Mouse (Mus musculus): ENCODE data around the gene Cd276. TPM values are rescaled to one million over a fixed set of nuclear protein-coding genes. Genes with fewer than 3 reads are reported as not detected.

The Cd276 gene
- total and polyA plus RNA-seq, 2 experiments = 1.3 to 4.5 TPM

GRCm38 (mm10) chr9:58489133-58489864, 65.9 kb downstream of the Cd276 start:
- Histone ChIP-seq H3K4me1 (ENCODE audit: control insufficient read depth, insufficient read depth, low read length) (no peaks in the 10 kb centered on the region; the same call in 1 of the 2 replicates), H3K27ac (replicated peaks; ENCODE audit: insufficient read depth, low read depth, low read length) (no peak overlapping the region), H3K4me3 (ENCODE audit: insufficient read depth, low read depth, low read length) (no peak overlapping the region), H3K9ac (ENCODE audit: low read depth, low read length) (no peak overlapping the region), H3K27me3 (ENCODE audit: control insufficient read depth, insufficient read depth, low read length) (peaks cover 19% of the 10 kb centered on the region), H3K79me2 (ENCODE audit: control insufficient read depth, insufficient read depth, low read length) (no peaks in the 10 kb centered on the region), H3K36me3 (ENCODE audit: control insufficient read depth, insufficient read depth, low read length) (no peaks in the 10 kb centered on the region)
- TF ChIP-seq CTCF (IDR thresholded peaks at IDR 0.05; ENCODE audit: low read depth, low read length) (no peak), POLR2A (IDR thresholded peaks at IDR 0.05; ENCODE audit: extremely low read depth, insufficient read depth, low read length) (no peak)
- no peak for DNase-seq (ENCODE audit: extremely low read depth, low read depth, low spot score)
- 12% methylated on average over 13 of the region's 13 CpGs for WGBS

DNA sequence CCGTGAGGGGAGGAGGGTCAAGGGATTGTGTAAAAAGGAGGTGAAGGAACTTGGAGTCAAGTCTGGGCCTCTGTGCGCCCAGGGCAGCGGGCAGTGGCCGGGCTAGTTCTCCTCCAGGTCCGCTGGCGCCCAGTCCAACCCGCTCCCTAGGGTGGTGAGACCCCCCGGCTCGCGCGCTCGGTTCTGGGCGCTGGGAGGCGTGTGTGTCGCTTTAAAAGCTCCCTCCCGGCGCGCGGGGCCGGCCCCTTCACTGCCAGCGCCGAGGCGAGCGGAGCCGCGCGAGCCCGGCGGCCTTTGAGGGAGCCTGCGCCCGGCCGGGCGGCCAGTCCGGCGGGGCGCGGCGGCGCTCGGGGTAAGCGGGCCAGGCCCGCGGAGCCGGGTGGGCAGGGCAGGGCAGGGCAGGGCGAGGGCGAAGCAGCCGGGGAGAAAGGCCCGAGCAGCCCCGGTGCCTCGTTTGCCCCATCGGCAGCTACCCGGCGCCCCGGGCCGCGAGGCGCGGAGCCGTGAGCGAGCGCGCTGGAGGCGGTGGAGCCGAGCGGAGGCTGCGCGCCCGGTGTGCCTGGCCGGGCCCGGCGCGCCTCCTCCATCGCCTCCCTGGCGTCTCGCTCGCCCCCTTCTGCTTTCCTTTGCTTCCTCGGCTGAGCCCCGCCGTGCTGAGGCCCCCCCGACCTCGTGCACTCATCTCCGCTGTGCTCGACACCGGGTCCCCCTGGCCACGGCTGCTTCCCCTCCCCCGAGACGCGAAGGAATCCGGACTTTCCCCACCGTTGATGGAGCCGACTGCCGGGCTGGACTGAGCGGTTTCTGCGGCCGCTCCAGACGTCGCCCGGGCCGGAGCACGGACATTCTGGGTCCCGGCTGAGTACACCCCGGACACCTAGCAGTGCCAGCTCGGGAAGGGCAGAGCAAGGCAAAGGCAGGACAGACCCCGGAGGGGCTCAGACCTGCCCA, 67.1 kb downstream of the Cd276 start, which contains the start of gene Insyn1:
Gene Insyn1 (plus strand): TSS at position 753 of the 951 bp plus-strand sequence.
- Histone ChIP-seq H3K4me3 (ENCODE audit: insufficient read depth, low read depth, low read length) (peak within 1 kb of the TSS; percentile 22; the same call in 1 of the 2 replicates), H3K4me1 (ENCODE audit: control insufficient read depth, insufficient read depth, low read length) (no peaks in the 10 kb centered on the region; the same call in 1 of the 2 replicates), H3K27ac (replicated peaks; ENCODE audit: insufficient read depth, low read depth, low read length) (no peak within 1 kb of the TSS), H3K36me3 (ENCODE audit: control insufficient read depth, insufficient read depth, low read length) (no peaks in the 10 kb centered on the region), H3K79me2 (ENCODE audit: control insufficient read depth, insufficient read depth, low read length) (no peaks in the 10 kb centered on the region), H3K9ac (ENCODE audit: low read depth, low read length) (no peak within 1 kb of the TSS; the same call in 1 of the 2 replicates), H3K27me3 (ENCODE audit: control insufficient read depth, insufficient read depth, low read length) (peaks cover 19% of the 10 kb centered on the region)
- WGBS = under 1% methylated on average over 75 of the region's 104 CpGs
- TF ChIP-seq POLR2A (IDR thresholded peaks at IDR 0.05; ENCODE audit: extremely low read depth, insufficient read depth, low read length) = no peak
- TF ChIP-seq CTCF (IDR thresholded peaks at IDR 0.05; ENCODE audit: low read depth, low read length) = no peak
- no peak for DNase-seq (ENCODE audit: extremely low read depth, low read depth, low spot score)

DNA sequence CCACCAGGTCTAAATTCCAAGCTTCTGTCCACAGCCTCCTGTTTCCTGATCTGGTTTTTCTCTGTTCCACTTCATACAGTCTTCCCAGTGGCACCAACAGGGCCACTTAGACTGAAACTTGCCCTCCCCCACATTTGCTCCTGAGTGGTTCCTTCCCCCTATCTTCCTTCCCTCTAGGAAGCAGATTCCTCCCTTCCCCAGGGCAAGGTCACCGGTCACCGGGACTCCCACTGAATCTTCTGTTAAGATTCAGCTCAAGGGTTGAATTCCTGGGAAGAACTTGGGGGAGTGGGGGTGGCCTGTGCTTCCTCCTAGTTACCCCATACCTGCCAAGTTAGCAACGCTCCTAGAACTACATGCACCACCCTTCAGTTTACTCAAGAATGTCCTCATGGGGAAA, 68.2 kb downstream of the Cd276 start:
- TF ChIP-seq POLR2A (IDR thresholded peaks at IDR 0.05; ENCODE audit: extremely low read depth, insufficient read depth, low read length) = no peak
- Histone ChIP-seq H3K9ac (ENCODE audit: low read depth, low read length) (no peak overlapping the region), H3K4me3 (ENCODE audit: insufficient read depth, low read depth, low read length) (no peak overlapping the region), H3K27ac (replicated peaks; ENCODE audit: insufficient read depth, low read depth, low read length) (no peak overlapping the region), H3K36me3 (ENCODE audit: control insufficient read depth, insufficient read depth, low read length) (no peaks in the 10 kb centered on the region), H3K4me1 (ENCODE audit: control insufficient read depth, insufficient read depth, low read length) (no peaks in the 10 kb centered on the region; the same call in 1 of the 2 replicates), H3K27me3 (ENCODE audit: control insufficient read depth, insufficient read depth, low read length) (peaks cover 19% of the 10 kb centered on the region), H3K79me2 (ENCODE audit: control insufficient read depth, insufficient read depth, low read length) (no peaks in the 10 kb centered on the region)
- WGBS = 29% methylated on average over 3 of the region's 3 CpGs
- DNase-seq (ENCODE audit: extremely low read depth, low read depth, low spot score) = no peak

Other genes starting within 250 kb of the Cd276 start
- 0.74 and 1.0 TPM in 2 replicates for gene Loxl1, start 242.3 kb downstream of the Cd276 start, total RNA-seq (2014; rRNA removed)
- gene Loxl1, start 242.3 kb downstream of the Cd276 start, polyA plus RNA-seq (2012; rRNA removed) = 2.2 TPM in 2 replicates
- not detected in 2 replicates for gene Tbc1d21, start 185.0 kb downstream of the Cd276 start, total RNA-seq (2014; rRNA removed)
- gene Tbc1d21, start 185.0 kb downstream of the Cd276 start, polyA plus RNA-seq (2012; rRNA removed) = not detected in 2 replicates
- gene Insyn1, start 66.8 kb downstream of the Cd276 start, total RNA-seq (2014; rRNA removed) = 0.07 and 0.09 TPM in 2 replicates
- gene Insyn1, start 66.8 kb downstream of the Cd276 start, polyA plus RNA-seq (2012; rRNA removed) = 0.10 TPM in 1 of 2 replicates, not detected in the other
- 55.6 and 65.2 TPM in 2 replicates for gene Nptn, start 26.8 kb upstream of the Cd276 start, total RNA-seq (2014; rRNA removed)
- gene Nptn, start 26.8 kb upstream of the Cd276 start, polyA plus RNA-seq (2012; rRNA removed) = 115 and 141 TPM in 2 replicates
- gene Rec114, start 188.5 kb upstream of the Cd276 start, total RNA-seq (2014; rRNA removed) = 1.5 and 1.7 TPM in 2 replicates
- gene Rec114, start 188.5 kb upstream of the Cd276 start, polyA plus RNA-seq (2012; rRNA removed) = 1.7 and 4.2 TPM in 2 replicates

Data from liver, adult 2 months (tissue).